Mouse (Mus musculus): ENCODE data around the gene Dapk3.

DNA sequence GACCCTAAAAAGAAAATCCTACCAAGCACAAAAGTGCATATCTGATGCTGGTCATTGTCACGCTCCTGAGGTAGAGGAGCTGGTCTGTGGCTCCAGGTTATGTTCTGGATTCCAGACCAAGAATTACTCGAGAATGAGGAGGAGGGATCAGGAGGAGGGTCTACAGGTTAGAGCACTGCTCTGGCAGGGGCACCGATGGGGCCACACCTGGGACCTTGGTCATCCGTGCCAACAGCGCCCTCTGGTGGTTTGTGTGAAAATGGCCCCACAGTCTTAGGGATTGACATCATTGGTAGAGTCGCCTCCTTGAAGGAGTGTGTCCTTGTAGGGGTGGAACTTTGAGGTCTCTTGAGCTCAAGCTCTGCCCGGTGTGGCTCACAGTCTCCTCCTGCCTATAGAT lies 35.2 kb downstream of the Dapk3 start:
- TF ChIP-seq POLR2A (IDR thresholded peaks at IDR 0.05; ENCODE audit: low read depth, low read length) (no peak), CTCF (IDR thresholded peaks at IDR 0.05; ENCODE audit: extremely low read depth, insufficient read length, insufficient replicate concordance, low read depth, low read length) (peak; percentile 89)
